Mouse (Mus musculus): Measurements from ENCODE around the gene Sbp.

The Sbp gene

GRCm38 (mm10) chr17:23992789-23993553 lies 51.5 kb downstream of the Sbp start:
- no peak for DNase-seq (ENCODE audit: low read depth)

GRCm38 (mm10) chr17:23993559-23994428 lies 52.3 kb downstream of the Sbp start:
- DNase-seq (ENCODE audit: low read depth) = peak; percentile 93

- no peak for DNase-seq (ENCODE audit: low read depth)
Measured at GRCm38 (mm10) chr17:23994667-23995066, 53.2 kb downstream of the Sbp start.
